Mouse (Mus musculus) urinary bladder, postnatal 10 days (tissue): ENCODE data around the gene Dpt.
"Not testable (repeated sequence)": the region's sequence is repeated elsewhere in the genome, so short reads cannot be mapped to it uniquely, and the experiment has no call there.

ENCODE experiments used
- DNase-seq: peaks from one replicate; pipeline ENCODE4 v3.0.0; 2022; ENCODE audit warnings: low spot score

The Dpt gene

GRCm38 (mm10) chr1:164821307-164821706 is 24.9 kb downstream of the Dpt start:
- no peak for DNase-seq

GRCm38 (mm10) chr1:164821821-164822220 is 25.4 kb downstream of the Dpt start:
- DNase-seq, result no peak

GRCm38 (mm10) chr1:164822268-164822667 is 25.8 kb downstream of the Dpt start:
- DNase-seq, result no peak

GRCm38 (mm10) chr1:164824896-164825295 is 28.5 kb downstream of the Dpt start:
- no peak for DNase-seq

GRCm38 (mm10) chr1:164829881-164830280 is 33.4 kb downstream of the Dpt start:
- no peak for DNase-seq

GRCm38 (mm10) chr1:164832459-164832858 is 36.0 kb downstream of the Dpt start:
- no peak for DNase-seq

GRCm38 (mm10) chr1:164848616-164849265 is 52.3 kb downstream of the Dpt start:
- DNase-seq, result no peak

- not testable (repeated sequence) for DNase-seq
Measured at GRCm38 (mm10) chr1:164855700-164856099, 59.3 kb downstream of the Dpt start.

- DNase-seq, result no peak
Measured at GRCm38 (mm10) chr1:164859952-164860351, 63.5 kb downstream of the Dpt start.

GRCm38 (mm10) chr1:164860782-164861181 is 64.3 kb downstream of the Dpt start:
- no peak for DNase-seq

- DNase-seq, result no peak
Measured at GRCm38 (mm10) chr1:164861501-164861900, 65.1 kb downstream of the Dpt start.

GRCm38 (mm10) chr1:164862946-164863883 is 66.8 kb downstream of the Dpt start:
- DNase-seq, result no peak

GRCm38 (mm10) chr1:164864666-164865065 is 68.2 kb downstream of the Dpt start:
- DNase-seq, result no peak

GRCm38 (mm10) chr1:164870694-164871093 is 74.2 kb downstream of the Dpt start:
- no peak for DNase-seq
